Mouse (Mus musculus): ENCODE results near the gene Gpr18. TPM values are rescaled to one million over a fixed set of nuclear protein-coding genes. Genes with fewer than 3 reads are reported as not detected.

Gpr18 gene
- polyA plus RNA-seq (2017; shearing (Covaris generic)): 118 TPM

DNA sequence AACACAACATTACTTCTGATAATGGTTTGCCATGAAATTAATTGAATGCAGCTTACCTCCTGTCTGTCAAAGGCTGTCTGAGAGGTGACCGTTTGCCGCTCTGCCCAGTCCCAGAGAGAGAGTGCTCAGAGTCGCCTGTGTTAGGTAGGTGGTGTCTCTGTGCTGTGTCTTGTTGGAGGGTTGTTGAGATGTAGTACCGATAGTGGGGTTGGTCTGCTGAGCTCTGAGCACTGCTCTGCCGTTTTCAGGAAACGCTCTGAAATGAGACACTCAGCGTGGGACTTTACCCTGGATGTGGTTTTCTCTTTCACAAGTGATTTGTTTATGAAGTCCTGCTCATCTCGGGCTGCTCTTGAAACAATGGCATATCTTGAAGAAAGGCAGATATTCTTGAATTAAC is at the start of gene Gpr18:
Gene Gpr18 (minus strand): TSS at position 161 of the 400 bp plus-strand sequence.

DNA sequence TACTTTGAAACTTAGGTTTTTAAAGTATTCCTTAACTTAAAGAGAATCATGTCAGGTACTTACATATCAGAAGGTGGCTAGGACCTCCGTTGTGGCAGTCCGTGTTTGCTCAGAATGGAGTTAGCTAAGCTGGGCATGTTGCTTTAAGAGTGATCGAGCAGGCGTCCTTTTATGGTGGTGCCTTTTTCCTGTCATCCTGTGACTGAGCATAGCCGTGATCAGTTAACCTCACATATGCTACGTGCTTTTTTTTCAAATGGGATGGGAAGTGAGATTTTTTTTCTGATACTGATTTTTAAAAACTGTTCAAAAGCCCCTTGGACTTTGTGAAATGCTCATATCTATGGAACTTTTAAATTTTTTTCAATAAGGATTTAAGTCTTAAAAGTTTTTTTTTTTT is 49.4 kb upstream of the Gpr18 start, which contains the start of gene Gpr183:
Gene Gpr183 (minus strand): TSS at position 206 of the 400 bp plus-strand sequence.

DNA sequence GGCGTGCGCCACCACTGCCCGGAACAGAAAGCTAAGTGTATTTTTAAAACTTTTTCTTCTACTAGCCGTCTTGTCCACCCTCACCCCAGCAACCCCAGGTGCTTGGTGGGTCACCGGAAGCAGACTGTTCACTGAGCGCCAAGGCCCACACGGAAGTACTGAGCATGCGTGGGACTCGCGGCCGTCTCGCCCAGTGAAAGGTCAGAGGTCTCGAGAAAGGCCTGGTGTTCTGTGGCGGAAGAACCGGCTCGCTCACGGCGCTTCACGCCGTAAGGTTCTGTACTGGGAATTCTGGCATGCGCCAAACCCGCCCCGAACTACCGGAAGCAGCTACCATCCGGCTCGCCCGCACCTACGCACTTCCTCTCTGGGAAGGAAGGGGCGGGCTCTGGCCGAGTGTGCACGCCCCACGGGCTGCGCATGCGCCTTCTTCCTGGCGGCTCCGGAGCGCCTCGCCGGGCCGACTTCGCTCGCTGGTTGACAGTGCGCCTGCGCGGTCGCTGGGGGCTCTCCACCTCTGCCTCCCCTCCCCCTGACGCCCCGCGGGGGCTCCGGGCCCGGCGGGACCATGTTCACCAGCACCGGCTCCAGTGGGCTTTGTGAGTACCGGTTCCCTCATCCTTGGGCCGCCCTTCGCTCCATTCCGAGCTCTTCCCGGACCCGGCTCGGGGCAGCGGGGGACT is 37.3 kb downstream of the Gpr18 start, which contains the start of gene Ubac2:
Gene Ubac2 (plus strand): TSS at position 445 of the 683 bp plus-strand sequence.

Other genes with a start within 250 kb of the Gpr18 start
- gene Dock9, start 117.9 kb downstream of the Gpr18 start, polyA plus RNA-seq (2017; shearing (Covaris generic)): 3.5 TPM
- 200 TPM for gene Ubac2, start 37.2 kb downstream of the Gpr18 start, polyA plus RNA-seq (2017; shearing (Covaris generic))
- gene Gpr183, start 49.4 kb upstream of the Gpr18 start, polyA plus RNA-seq (2017; shearing (Covaris generic)): 130 TPM
- gene Timm8a2, start 118.9 kb upstream of the Gpr18 start, polyA plus RNA-seq (2017; shearing (Covaris generic)): not detected
- gene Tm9sf2, start 191.3 kb upstream of the Gpr18 start, polyA plus RNA-seq (2017; shearing (Covaris generic)): 118 TPM

All from inflammation-experienced regulatory T-cells, adult 16 weeks (primary cell).